Mouse (Mus musculus) cerebellum, adult 11-12 months (tissue): ENCODE results near the gene Lgr6.

ENCODE experiments used
- DNase-seq: peaks from one replicate; pipeline ENCODE4 v3.0.0; 2022

Lgr6 gene

GRCm38 (mm10) chr1:135075270-135075669 is 29.8 kb downstream of the Lgr6 start:
- no peak for DNase-seq

DNA sequence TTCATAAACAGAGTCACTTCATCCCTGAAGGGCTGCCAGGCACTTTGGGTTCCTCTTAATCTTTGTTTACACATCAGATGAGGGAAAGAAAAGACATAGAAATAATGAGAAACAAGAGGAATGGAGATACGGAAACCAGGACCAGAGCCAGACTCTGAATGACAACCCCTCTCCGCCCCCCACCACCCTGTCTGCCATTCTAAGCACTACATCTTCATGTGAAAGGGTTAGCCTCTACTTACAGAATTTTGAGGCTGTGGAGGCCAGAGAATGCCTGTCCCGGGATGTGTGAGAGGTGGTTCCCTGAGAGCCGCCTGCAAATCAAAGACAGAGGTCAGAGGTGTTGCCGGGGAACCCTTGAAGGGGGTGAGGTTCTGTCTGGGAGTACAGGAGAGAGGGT is 32.4 kb downstream of the Lgr6 start:
- no peak for DNase-seq

GRCm38 (mm10) chr1:135069841-135070240 is 35.2 kb downstream of the Lgr6 start:
- no peak for DNase-seq

DNA sequence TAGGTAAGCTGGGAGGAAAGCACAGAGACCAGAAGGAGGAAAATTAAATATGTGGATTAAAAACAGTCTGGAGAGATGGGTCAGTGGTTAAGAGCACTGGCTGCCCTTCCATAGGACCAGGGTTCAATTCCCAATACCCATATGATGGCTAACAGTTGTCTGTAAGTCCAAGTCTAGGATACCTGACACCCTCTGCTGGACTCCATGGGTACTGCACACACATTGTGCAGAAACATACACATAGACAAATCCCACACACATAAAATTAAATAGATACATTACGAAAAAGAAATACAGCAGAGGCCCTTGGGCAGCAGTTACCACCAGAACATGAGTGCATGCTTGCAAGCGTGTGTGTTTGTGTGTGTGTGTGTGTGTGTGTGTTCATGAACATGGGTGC is 40.6 kb downstream of the Lgr6 start:
- no peak for DNase-seq

- no peak for DNase-seq
Measured at GRCm38 (mm10) chr1:135062936-135063335, 42.1 kb downstream of the Lgr6 start.

DNA sequence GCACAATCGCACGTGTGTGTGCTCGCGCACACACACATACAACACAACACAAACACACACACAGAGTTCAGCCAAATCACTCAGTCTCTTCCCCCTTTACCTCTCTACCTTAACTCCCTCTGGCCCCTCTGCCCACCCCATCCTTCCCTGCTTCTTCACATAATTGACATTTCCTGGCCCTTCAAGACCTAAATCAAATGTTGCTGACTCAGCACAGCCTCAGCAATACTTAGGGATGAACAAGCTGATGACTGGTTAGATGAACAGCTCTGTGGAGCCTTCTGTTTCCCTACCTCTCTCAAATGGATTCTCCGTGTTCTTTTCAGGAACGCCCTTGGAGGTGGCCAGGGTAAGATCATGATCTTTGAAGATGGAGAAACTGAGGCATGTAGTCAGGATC is 43.8 kb downstream of the Lgr6 start:
- no peak for DNase-seq

DNA sequence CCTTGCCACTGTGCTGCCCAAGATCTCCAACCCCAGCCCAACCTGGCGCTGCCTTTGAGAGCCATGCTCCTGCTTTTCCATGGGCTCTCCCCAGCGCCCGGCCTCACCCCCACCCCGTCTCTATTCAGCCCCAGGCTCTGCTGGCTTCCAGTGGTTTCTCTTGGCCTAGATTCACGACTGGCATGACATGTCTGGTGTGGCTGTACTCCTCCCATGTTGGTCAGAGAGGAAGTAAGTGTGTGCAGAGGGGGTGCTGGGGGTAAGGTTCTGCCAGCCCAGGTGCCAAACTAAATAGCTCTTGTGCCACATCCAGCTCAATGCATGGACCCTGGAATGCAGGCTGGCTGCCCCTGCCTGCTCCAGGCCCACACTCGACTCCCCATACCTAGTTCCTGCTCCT is 44.9 kb downstream of the Lgr6 start:
- DNase-seq = no peak

- DNase-seq = no peak
Measured at GRCm38 (mm10) chr1:135056901-135057300, 48.2 kb downstream of the Lgr6 start.

- no peak for DNase-seq
Measured at GRCm38 (mm10) chr1:135054121-135054520, 51.0 kb downstream of the Lgr6 start.

DNA sequence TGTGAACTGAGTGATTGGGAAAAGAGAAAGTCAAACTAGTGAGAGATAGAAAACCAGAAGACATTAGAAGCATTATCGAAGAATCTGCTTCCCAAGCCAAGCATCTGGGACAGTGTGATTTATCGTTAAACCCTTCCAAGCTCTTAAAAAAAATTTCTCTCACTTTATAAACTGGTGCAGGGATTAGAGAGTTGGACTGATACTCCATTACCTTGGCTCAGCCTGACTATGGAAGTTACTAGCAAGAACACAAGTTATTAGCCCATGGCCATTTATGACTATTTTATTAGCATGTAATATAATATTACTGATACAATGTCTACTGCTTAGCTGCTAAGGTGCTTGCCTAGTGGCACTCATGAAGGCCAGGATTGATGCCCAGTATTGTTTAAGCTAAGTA is 60.6 kb downstream of the Lgr6 start:
- DNase-seq = no peak

DNA sequence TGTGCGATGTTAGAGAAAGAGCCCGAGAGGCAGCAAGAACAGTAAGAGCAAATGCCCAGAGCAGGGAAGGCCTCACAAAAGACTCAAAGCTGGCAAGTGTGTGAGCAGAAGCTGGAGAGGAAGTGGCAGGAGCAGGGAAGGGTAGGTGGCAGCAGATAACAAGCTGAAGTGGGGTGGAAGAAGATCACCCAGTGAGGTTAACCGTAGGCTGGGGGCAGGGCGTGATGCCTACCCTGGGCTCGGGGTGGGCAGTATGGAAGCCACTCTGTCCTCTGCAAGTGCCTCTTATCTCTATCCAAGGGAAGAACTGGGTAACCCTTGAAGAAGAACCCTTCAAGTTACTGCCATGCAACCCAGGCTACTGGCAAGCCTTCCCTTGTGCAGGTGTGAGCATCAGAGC is 68.8 kb downstream of the Lgr6 start:
- no peak for DNase-seq

DNA sequence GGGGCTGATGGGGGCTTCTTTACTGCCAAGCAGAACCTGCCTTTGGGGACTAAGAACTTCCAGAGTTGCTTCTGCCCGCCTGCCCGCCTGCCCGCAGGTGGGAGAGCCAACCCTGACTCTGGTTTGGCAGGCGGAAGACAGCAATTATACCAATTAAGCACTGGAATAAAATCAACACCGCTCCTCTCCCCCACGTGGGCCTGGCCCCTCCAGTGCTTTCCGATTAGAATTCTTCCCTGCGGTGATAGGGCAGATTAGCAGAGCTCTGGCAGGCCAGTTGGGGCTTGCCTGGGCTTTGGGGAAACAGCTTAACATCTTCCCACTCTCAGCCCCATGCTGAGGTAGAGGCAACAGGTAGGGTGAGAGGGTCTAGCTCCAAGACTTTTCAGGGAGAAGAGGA is 72.4 kb downstream of the Lgr6 start:
- DNase-seq = no peak

- no peak for DNase-seq
Measured at GRCm38 (mm10) chr1:135030121-135030520, 75.0 kb downstream of the Lgr6 start.

GRCm38 (mm10) chr1:135026275-135026674 is 78.8 kb downstream of the Lgr6 start:
- no peak for DNase-seq

DNA sequence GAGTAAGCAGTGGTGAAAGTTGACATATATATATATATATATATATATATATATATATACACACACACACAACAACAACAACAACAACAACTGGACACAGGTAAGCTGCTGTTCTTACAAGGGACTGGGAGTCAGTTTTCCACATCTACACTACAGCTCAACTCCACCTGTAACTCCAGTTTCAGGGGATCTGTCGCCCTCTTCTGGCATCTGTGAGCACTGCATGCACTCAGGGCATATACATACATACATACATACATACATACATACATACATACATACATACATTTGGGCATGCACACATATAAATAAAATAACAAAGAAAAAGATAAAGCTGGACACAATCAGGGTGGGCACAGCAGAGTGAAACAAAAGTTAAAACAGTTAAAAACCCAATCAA is 81.5 kb downstream of the Lgr6 start:
- DNase-seq = no peak

GRCm38 (mm10) chr1:135021936-135022335 is 83.1 kb downstream of the Lgr6 start:
- no peak for DNase-seq

DNA sequence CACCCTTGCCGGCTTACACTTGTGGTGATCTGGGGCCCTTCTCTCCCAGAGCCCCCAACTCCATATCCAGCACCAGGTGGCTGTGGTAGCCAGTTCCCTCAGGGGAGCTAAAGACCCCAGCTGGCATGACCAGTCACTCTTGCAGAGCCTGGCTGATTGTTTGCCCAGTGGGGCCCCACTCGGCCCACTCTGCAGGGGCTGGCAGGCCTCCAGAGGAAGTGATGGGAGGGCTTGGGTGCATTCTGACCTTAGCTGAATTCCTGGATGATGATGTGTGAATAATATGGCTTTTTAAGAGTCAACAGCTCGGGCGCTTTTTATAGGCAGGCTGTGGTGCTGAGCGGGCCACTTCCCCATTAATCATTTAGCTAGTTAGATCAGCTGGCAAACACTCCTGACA is 84.1 kb downstream of the Lgr6 start:
- no peak for DNase-seq

DNA sequence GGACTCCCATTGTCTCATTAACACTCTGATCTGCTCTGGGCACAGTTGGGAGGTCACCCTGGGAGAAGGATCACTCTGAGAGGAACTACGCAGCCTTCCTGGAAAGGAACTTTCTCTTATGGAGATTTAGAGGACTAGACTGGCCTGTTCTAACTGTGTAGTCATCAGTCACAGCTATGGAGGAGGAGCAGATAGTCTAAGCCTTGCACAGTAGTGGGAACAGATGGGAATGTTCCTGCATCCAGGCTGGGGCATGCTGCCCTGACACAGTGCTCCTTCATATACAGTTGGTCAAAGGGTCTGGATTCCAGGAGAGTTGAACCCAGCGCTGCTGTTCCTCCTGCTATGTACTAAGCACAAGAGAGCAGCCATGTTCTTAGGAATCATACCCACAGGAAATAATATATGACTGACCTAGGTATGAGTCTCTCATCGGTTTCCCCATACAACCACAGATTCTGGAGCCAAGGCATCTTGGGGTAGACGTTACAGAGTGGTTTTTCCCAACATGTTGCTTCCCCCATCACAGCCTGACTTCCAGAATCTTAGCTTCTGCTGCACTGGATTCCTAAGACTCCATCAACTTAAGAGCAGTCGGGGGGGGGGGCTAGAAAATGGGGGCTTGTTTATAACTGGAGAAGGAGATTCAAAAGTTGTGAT is 84.7 kb downstream of the Lgr6 start:
- no peak for DNase-seq

DNA sequence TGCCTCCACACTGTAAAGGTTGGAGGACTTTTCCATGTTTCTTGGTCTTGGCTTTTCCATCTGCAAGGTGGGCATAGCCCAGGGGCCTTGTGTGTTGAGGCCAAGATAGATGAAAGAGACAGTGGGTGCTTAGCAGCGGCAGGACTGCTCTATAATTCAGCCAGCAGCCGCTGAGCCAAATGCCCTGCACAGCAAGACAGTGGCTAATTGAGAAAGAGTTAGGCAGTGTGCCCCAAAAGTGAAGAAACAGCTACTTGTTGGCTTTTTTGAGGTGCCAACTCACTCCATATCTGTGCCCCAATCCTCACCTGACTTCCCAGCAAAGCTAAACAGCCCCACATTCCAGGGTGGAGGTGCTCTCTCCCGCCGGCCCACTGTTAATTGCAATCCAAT is 85.3 kb downstream of the Lgr6 start:
- no peak for DNase-seq

DNA sequence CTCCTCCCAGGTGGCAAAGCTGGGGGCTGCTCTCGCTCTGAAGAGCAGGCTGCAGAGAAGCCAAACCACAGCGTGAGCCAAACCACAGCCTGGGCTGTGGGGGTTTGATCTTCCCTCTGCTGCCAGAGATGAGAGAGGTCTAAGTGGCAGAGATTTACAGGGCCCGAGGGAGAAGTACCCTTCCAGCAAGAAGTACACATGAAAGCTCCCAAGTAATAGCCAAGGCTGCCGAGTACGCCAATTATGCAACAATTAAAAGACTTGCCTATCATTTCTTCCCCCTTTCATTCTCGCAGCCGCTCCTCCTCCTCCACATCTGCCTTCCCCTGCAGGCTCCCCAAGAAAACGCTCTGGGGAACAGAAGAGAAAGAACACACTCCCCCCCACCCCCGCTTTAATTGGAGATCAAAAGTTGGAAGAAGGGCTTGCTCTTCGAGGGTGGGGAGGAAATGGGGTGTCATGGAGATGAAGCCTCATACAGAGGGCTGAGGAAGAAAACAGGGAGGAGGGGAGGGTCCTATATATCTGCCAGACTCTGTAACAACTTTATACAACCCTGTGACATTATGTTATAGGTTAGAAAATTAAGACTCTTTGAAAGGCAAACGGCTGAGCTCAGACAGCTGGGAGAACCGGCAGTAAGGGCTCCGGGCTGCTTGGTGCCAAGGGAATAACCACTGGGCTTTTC is 85.8 kb downstream of the Lgr6 start:
- DNase-seq = no peak

- DNase-seq = no peak
Measured at GRCm38 (mm10) chr1:135017656-135018015, 87.4 kb downstream of the Lgr6 start.

GRCm38 (mm10) chr1:135016907-135017655 is 88.0 kb downstream of the Lgr6 start:
- no peak for DNase-seq

DNA sequence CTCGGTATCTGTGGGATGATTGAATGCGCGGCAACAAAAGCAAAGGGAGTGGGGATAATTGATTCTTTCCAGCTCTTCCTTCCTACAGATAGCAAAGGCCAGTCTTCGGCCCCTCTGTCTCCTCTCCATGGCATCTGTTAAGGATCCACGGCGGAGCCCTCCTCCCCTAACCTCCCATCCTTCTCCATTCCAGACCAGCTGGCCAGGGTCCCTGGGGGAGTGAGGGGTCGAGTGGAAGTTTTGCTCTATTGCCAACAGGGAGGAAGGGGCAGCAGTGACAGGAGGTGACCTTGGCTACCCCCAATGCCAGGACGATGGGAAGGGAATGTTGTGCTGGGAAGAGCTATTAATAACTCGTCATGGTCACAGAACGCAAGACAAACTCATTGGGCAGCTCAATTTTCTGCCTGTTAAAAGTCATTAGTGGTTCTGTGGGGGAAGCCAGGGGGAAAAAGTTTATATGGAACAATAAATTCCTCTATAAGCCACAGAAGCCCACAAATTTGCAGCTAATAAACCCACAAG is 90.1 kb downstream of the Lgr6 start:
- no peak for DNase-seq

- no peak for DNase-seq
Measured at GRCm38 (mm10) chr1:135012472-135012871, 92.6 kb downstream of the Lgr6 start.
